In the genomic region with DNA sequence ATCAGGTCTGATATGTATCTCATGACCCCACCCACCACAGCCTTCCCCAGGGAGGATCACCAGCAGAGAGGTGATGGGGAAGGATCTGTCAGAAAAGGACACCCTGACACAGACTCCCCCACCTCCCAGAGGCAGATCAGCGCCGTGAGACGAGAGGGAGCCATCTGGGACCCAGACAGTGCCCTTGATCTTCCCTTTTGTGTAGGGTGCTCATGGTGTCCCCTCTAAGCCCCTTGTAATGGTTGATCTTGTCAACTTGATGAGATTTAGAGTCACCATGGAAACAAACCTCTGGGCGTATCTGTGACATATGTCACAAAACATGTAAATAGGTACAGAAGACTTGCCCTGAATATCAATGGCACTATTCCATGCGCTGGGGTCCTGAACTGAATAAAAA, we compare ENCODE assay signal across 15 mouse cellular contexts.
"Had no signal": no experiment of that assay in that cellular context is flagged by ENCODE, and none has a peak within 500 bp of the region (broad histone marks: within the 10 kb centered on the region; RNA-seq: fewer than 3 reads in every experiment).

No protein-coding gene starts in this region.

- H3K9me3 ChIP-seq: limb, embryonic 12.5 days; liver, embryonic 13.5 days; lung, embryonic 15.5 days had no signal

- H3K27ac ChIP-seq: limb, embryonic 12.5 days; liver, embryonic 13.5 days; lung, embryonic 15.5 days; macrophage had no signal

- ATAC-seq: intestine, postnatal 0 days; liver, postnatal 0 days had no signal

- H3K36me3 ChIP-seq: limb, embryonic 12.5 days; lung, embryonic 15.5 days had no signal

- H3K4me1 ChIP-seq: limb, embryonic 12.5 days; liver, embryonic 13.5 days had no signal

- DNase-seq: kidney, adult 8-10 months; kidney, postnatal 25 days; layer of hippocampus, adult 9-11 months; liver; liver, embryonic 13.5 days; liver, postnatal 0 days; lung, postnatal 14 days; right cerebral cortex, postnatal 4 days; spleen, adult 18-20 months; thymus, adult 18-20 months; thymus, postnatal 14 days had no signal

- H3K9ac ChIP-seq: limb, embryonic 12.5 days; liver, embryonic 13.5 days; liver, postnatal 0 days; lung, embryonic 15.5 days had no signal

- H3K27me3 ChIP-seq: limb, embryonic 12.5 days; liver, embryonic 13.5 days; lung, embryonic 15.5 days had no signal

- H3K4me2 ChIP-seq: limb, embryonic 12.5 days; liver, embryonic 13.5 days; lung, embryonic 15.5 days had no signal

- H3K4me3 ChIP-seq: limb, embryonic 12.5 days; liver, embryonic 13.5 days; lung, embryonic 15.5 days had no signal
